Mouse (Mus musculus) liver, adult 2 months (tissue): ENCODE data around the gene Adgrv1. TPM values are rescaled to one million over a fixed set of nuclear protein-coding genes. Genes with fewer than 3 reads are reported as not detected.
A peak's percentile ranks its signal among the peaks of the same experiment; 100 is the strongest.

ENCODE experiments used
- DNase-seq: peaks from one replicate; pipeline ENCODE4 v3.0.0-alpha.2; 2011; ENCODE audit warnings: low read depth, low spot score; ENCODE audit errors: extremely low read depth
- H3K27ac ChIP-seq: fragments of 200-500 bp; replicated peaks from 2 replicates; pipeline ENCODE4 v1.5.1; 2012; ENCODE audit warnings: low read depth, mild to moderate bottlenecking, control low read depth, inconsistent platforms, low read length; ENCODE audit not compliant: insufficient read depth
- H3K27me3 ChIP-seq: fragments of 200-500 bp; 2 replicates; pipeline ENCODE4 v1.6.1; 2012; ENCODE audit warnings: mild to moderate bottlenecking, moderate library complexity, low read length, inconsistent platforms; ENCODE audit not compliant: control insufficient read depth, insufficient read depth
- H3K36me3 ChIP-seq: fragments of 200-500 bp; 2 replicates; pipeline ENCODE4 v1.6.1; 2012; ENCODE audit warnings: low read length, inconsistent platforms; ENCODE audit not compliant: control insufficient read depth, insufficient read depth
- H3K4me1 ChIP-seq: fragments of 200-500 bp; 2 replicates; pipeline ENCODE4 v1.6.1; 2011; ENCODE audit warnings: low read length; ENCODE audit not compliant: control insufficient read depth, insufficient read depth
- H3K4me3 ChIP-seq: fragments of 200-500 bp; 2 replicates; pipeline ENCODE4 v1.5.1; 2011; ENCODE audit warnings: low read depth, mild to moderate bottlenecking, control low read depth, low read length, moderate library complexity; ENCODE audit not compliant: insufficient read depth
- H3K79me2 ChIP-seq: fragments of 200-500 bp; 2 replicates; pipeline ENCODE4 v1.6.1; 2012; ENCODE audit warnings: inconsistent platforms, mild to moderate bottlenecking, low read length, moderate library complexity; ENCODE audit not compliant: control insufficient read depth, insufficient read depth
- H3K9ac ChIP-seq: fragments of 200-500 bp; 2 replicates; pipeline ENCODE4 v1.6.1; 2012; ENCODE audit warnings: low read depth, mild to moderate bottlenecking, control low read depth, inconsistent platforms, low read length
- CTCF ChIP-seq: fragments of 200-500 bp; IDR thresholded peaks from 2 replicates; pipeline ENCODE4 v1.5.1; 2011; ENCODE audit warnings: low read depth, low read length, control low read depth
- POLR2A ChIP-seq: fragments of 200-500 bp; IDR thresholded peaks from 2 replicates; pipeline ENCODE4 v1.6.1; 2011; ENCODE audit warnings: low read length, control low read depth; ENCODE audit not compliant: insufficient read depth; ENCODE audit errors: extremely low read depth
- WGBS: fragments of 180-500 bp; shearing (Covaris S2); methylation state at CpG from one replicate; pipeline ENCODE4 v1.1.7; 2018; 5-methylcytosine and 5-hydroxymethylcytosine counted together
- polyA plus RNA-seq: library from polyadenylated mRNA; depleted of rRNA; stranded (reverse); fragments of >200 nt; gene quantifications from 2 replicates; pipeline ENCODE4 v1.2.3, GENCODE M21; 2012
- total RNA-seq: library from RNA; depleted of rRNA; stranded (reverse); fragments of >200 nt; gene quantifications from 2 replicates; pipeline ENCODE4 v1.2.3, GENCODE M21; 2014

The Adgrv1 gene
- total and polyA plus RNA-seq, 2 experiments = 1.5 to 3.1 TPM

- Histone ChIP-seq H3K79me2 (no peaks in the 10 kb centered on the region; the same call in 1 of the 2 replicates), H3K27me3 (no peaks in the 10 kb centered on the region), H3K4me3 (no peak overlapping the region), H3K4me1 (no peaks in the 10 kb centered on the region), H3K9ac (no peak overlapping the region), H3K27ac (no peak overlapping the region), H3K36me3 (no peaks in the 10 kb centered on the region)
- no peak for DNase-seq
- TF ChIP-seq CTCF (no peak), POLR2A (no peak)
- 85% methylated on average over 6 of the region's 6 CpGs for WGBS
Observed at GRCm38 (mm10) chr13:81646348-81646747, 13.4 kb upstream of the Adgrv1 start.

- Histone ChIP-seq H3K9ac (no peak overlapping the region), H3K79me2 (no peaks in the 10 kb centered on the region; the same call in 1 of the 2 replicates), H3K27me3 (no peaks in the 10 kb centered on the region), H3K36me3 (no peaks in the 10 kb centered on the region), H3K27ac (no peak overlapping the region), H3K4me3 (no peak overlapping the region), H3K4me1 (no peaks in the 10 kb centered on the region)
- WGBS = 89% methylated on average over 11 of the region's 11 CpGs
- no peak for DNase-seq
- TF ChIP-seq CTCF (no peak), POLR2A (no peak)
Observed at GRCm38 (mm10) chr13:81644047-81644565, 11.2 kb upstream of the Adgrv1 start.

- H3K4me3 ChIP-seq = no peak overlapping the region
- 64% methylated on average over 7 of the region's 7 CpGs for WGBS
- no peaks in the 10 kb centered on the region for H3K4me1 ChIP-seq
- no peak for DNase-seq
- no peaks in the 10 kb centered on the region for H3K27me3 ChIP-seq
- H3K79me2 ChIP-seq = no peaks in the 10 kb centered on the region; the same call in 1 of the 2 replicates
- no peak overlapping the region for H3K27ac ChIP-seq
- H3K9ac ChIP-seq = no peak overlapping the region
- no peaks in the 10 kb centered on the region for H3K36me3 ChIP-seq
- TF ChIP-seq POLR2A (no peak), CTCF (no peak)
Observed at GRCm38 (mm10) chr13:81642491-81643149, 9.7 kb upstream of the Adgrv1 start.

- no peaks in the 10 kb centered on the region for H3K36me3 ChIP-seq
- H3K27ac ChIP-seq = no peak overlapping the region
- TF ChIP-seq POLR2A (no peak), CTCF (peak; percentile 64)
- H3K4me1 ChIP-seq = no peaks in the 10 kb centered on the region
- WGBS = 21% methylated on average over 8 of the region's 8 CpGs
- H3K27me3 ChIP-seq = no peaks in the 10 kb centered on the region
- no peak overlapping the region for H3K9ac ChIP-seq
- DNase-seq = peak; percentile 24
- no peaks in the 10 kb centered on the region; the same call in 1 of the 2 replicates for H3K79me2 ChIP-seq
- no peak overlapping the region for H3K4me3 ChIP-seq
Observed at GRCm38 (mm10) chr13:81641289-81642045, 8.5 kb upstream of the Adgrv1 start.

GRCm38 (mm10) chr13:81640881-81641280, 7.9 kb upstream of the Adgrv1 start:
- H3K4me1 ChIP-seq = no peaks in the 10 kb centered on the region
- H3K4me3 ChIP-seq = no peak overlapping the region
- WGBS = 35% methylated on average over 6 of the region's 6 CpGs
- TF ChIP-seq CTCF = no peak
- no peaks in the 10 kb centered on the region for H3K27me3 ChIP-seq
- H3K36me3 ChIP-seq = no peaks in the 10 kb centered on the region
- no peak overlapping the region for H3K9ac ChIP-seq
- H3K27ac ChIP-seq = no peak overlapping the region
- DNase-seq = no peak
- no peaks in the 10 kb centered on the region; the same call in 1 of the 2 replicates for H3K79me2 ChIP-seq

- WGBS = 68% methylated on average over 4 of the region's 4 CpGs
- Histone ChIP-seq H3K79me2 (no peaks in the 10 kb centered on the region), H3K4me1 (no peaks in the 10 kb centered on the region), H3K36me3 (no peaks in the 10 kb centered on the region), H3K4me3 (no peak overlapping the region), H3K27me3 (no peaks in the 10 kb centered on the region), H3K9ac (no peak overlapping the region), H3K27ac (no peak overlapping the region)
- DNase-seq = no peak
- no peak for TF ChIP-seq POLR2A
- TF ChIP-seq CTCF = no peak
Observed at GRCm38 (mm10) chr13:81639624-81640023, 6.7 kb upstream of the Adgrv1 start.
